ENCODE assay signal across 43 mouse cellular contexts in the genomic region with DNA sequence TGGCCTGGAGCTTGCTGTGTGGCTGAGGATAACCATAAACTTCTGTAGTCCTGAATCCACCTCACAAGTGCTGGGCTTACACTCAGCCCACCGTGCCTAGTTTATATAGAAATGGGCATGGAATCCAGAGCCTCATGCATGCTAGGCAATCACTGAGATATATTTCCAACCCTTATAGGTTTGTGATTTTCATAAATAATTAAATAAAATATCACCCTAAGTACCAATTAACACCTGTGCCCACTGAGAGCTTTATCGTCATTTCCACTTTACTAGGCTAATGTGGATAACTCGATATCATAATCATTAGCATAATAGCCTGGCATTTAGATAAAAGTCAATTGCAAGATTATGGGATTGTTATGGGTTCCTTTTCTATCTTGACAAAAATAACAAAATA. TPM values are rescaled to one million over a fixed set of nuclear protein-coding genes. Genes with fewer than 3 reads are reported as not detected.
"Had no signal": no experiment of that assay in that cellular context is flagged by ENCODE, and none has a peak within 500 bp of the region (broad histone marks: within the 10 kb centered on the region; RNA-seq: fewer than 3 reads in every experiment).

No protein-coding gene starts in this region.

- H3K36me3 ChIP-seq: heart, embryonic 10.5 days; heart, embryonic 12.5 days; heart, embryonic 13.5 days; heart, embryonic 15.5 days; hindbrain, embryonic 10.5 days; hindbrain, embryonic 12.5 days; hindbrain, embryonic 13.5 days; hindbrain, embryonic 15.5 days; intestine, embryonic 15.5 days; kidney, embryonic 15.5 days had no signal

- H3K4me2 ChIP-seq: heart, embryonic 11.5 days; heart, embryonic 12.5 days; heart, embryonic 13.5 days; heart, embryonic 15.5 days; hindbrain, embryonic 12.5 days; hindbrain, embryonic 13.5 days; hindbrain, embryonic 14.5 days; hindbrain, embryonic 15.5 days; intestine, embryonic 15.5 days; kidney, embryonic 15.5 days had no signal

- H3K9me3 ChIP-seq: heart, embryonic 10.5 days; heart, embryonic 12.5 days; heart, embryonic 13.5 days; heart, embryonic 15.5 days; hindbrain, embryonic 10.5 days; hindbrain, embryonic 12.5 days; hindbrain, embryonic 13.5 days; hindbrain, embryonic 15.5 days; intestine, embryonic 15.5 days; kidney, embryonic 15.5 days had no signal

- H3K4me3 ChIP-seq: heart, embryonic 10.5 days; heart, embryonic 12.5 days; heart, embryonic 13.5 days; heart, embryonic 15.5 days; hindbrain, embryonic 10.5 days; hindbrain, embryonic 12.5 days; hindbrain, embryonic 13.5 days; hindbrain, embryonic 15.5 days; intestine, embryonic 15.5 days; kidney, embryonic 15.5 days; layer of hippocampus, adult 2 months had no signal

- H3K9ac ChIP-seq: heart, embryonic 12.5 days; heart, embryonic 13.5 days; heart, embryonic 15.5 days; hindbrain, embryonic 12.5 days; hindbrain, embryonic 13.5 days; hindbrain, embryonic 14.5 days; hindbrain, embryonic 15.5 days; intestine, embryonic 15.5 days; kidney, embryonic 15.5 days had no signal

- H3K27ac ChIP-seq: heart, embryonic 10.5 days; heart, embryonic 13.5 days; heart, embryonic 15.5 days; hindbrain, embryonic 10.5 days; hindbrain, embryonic 12.5 days; hindbrain, embryonic 13.5 days; hindbrain, embryonic 14.5 days; hindbrain, embryonic 15.5 days; hindbrain, postnatal 0 days; intestine, embryonic 15.5 days; kidney, embryonic 15.5 days; kidney, postnatal 0 days; layer of hippocampus, adult 2 months had no signal

- H3K27me3 ChIP-seq: heart, embryonic 12.5 days; heart, embryonic 13.5 days; heart, embryonic 15.5 days; hindbrain, embryonic 12.5 days; hindbrain, embryonic 13.5 days; hindbrain, embryonic 15.5 days; intestine, embryonic 15.5 days; kidney, embryonic 15.5 days had no signal

- H3K4me1 ChIP-seq: heart, embryonic 10.5 days; heart, embryonic 12.5 days; heart, embryonic 13.5 days; heart, embryonic 15.5 days; hindbrain, embryonic 12.5 days; hindbrain, embryonic 13.5 days; hindbrain, embryonic 15.5 days; intestine, embryonic 15.5 days; kidney, embryonic 15.5 days had no signal

- DNase-seq: heart, postnatal 10 days; heart, postnatal 14 days; heart, postnatal 36 days; heart, postnatal 4 days; kidney, adult 11 months; kidney, adult 18-20 months; kidney, adult 2 months; kidney, adult 8-10 months; kidney, adult 9 months; kidney, postnatal 10 days; kidney, postnatal 14 days; kidney, postnatal 25 days; kidney, postnatal 36 days; kidney, postnatal 4 days; layer of hippocampus, adult 9-11 months; layer of hippocampus, postnatal 36 days had no signal

- ATAC-seq: hindbrain, embryonic 16.5 days; hindbrain, postnatal 0 days; inflammation-experienced regulatory T-cells, adult 6 months; intestine, embryonic 15.5 days; intestine, embryonic 16.5 days; intestine, postnatal 0 days had no signal

RNA-seq across cellular contexts. Expression of a gene that starts 17.3 kb away (rescaled TPM):
- polyA plus RNA-seq: heart, embryonic 10.5 days; inflammation-experienced regulatory T-cells, adult 6 months had no signal

RNA-seq across cellular contexts. Expression of a gene that starts 26.7 kb away (rescaled TPM):
- polyA plus RNA-seq: heart, embryonic 10.5 days; heart, embryonic 11.5 days; hindbrain, embryonic 10.5 days; hindbrain, embryonic 11.5 days; inflammation-experienced regulatory T-cells, adult 6 months had no signal

RNA-seq across cellular contexts. Expression of a gene that starts 30.6 kb away (rescaled TPM):
- polyA plus RNA-seq: heart, embryonic 10.5 days; heart, embryonic 11.5 days; heart, embryonic 12.5 days; heart, embryonic 13.5 days; heart, embryonic 14.5 days; heart, embryonic 15.5 days; heart, postnatal 0 days; hindbrain, embryonic 10.5 days; hindbrain, embryonic 11.5 days; hindbrain, embryonic 12.5 days; hindbrain, embryonic 13.5 days; hindbrain, embryonic 14.5 days; hindbrain, embryonic 15.5 days; hindbrain, embryonic 16.5 days; intestine, embryonic 14.5 days; intestine, embryonic 15.5 days; intestine, embryonic 16.5 days; intestine, postnatal 0 days; kidney, embryonic 14.5 days; kidney, embryonic 15.5 days; kidney, embryonic 16.5 days had no signal

RNA-seq across cellular contexts. Expression of a gene that starts 38.8 kb away (rescaled TPM):
- polyA plus RNA-seq: hindbrain, embryonic 10.5 days; hindbrain, embryonic 11.5 days; inflammation-experienced regulatory T-cells, adult 6 months had no signal

RNA-seq across cellular contexts. Expression of a gene that starts 46.0 kb away (rescaled TPM):
- polyA plus RNA-seq: heart, embryonic 10.5 days; heart, embryonic 11.5 days; heart, embryonic 12.5 days; heart, embryonic 13.5 days; heart, embryonic 14.5 days; heart, embryonic 15.5 days; heart, embryonic 16.5 days; heart, postnatal 0 days; hindbrain, embryonic 10.5 days; hindbrain, embryonic 11.5 days; hindbrain, embryonic 12.5 days; hindbrain, embryonic 13.5 days; hindbrain, embryonic 14.5 days; hindbrain, embryonic 15.5 days; hindbrain, embryonic 16.5 days; hindbrain, postnatal 0 days; inflammation-experienced regulatory T-cells, adult 6 months; intestine, embryonic 14.5 days; intestine, embryonic 15.5 days; intestine, embryonic 16.5 days; intestine, postnatal 0 days; kidney, adult 2 months; kidney, embryonic 14.5 days; kidney, embryonic 15.5 days; kidney, embryonic 16.5 days; kidney, postnatal 0 days; large intestine, adult 2 months had no signal
